Mouse (Mus musculus) embryonic facial prominence, embryonic 15.5 days (tissue): ENCODE data around the gene Cmtm4. TPM values are rescaled to one million over a fixed set of nuclear protein-coding genes. Genes with fewer than 3 reads are reported as not detected.

ENCODE experiments used
- ATAC-seq: fragments of 200-750 bp; cut with Nextera tagmentation; 2 replicates; pipeline ENCODE4 v1.8.0; 2017; ENCODE audit warnings: low read depth, moderate TSS enrichment; ENCODE audit not compliant: insufficient number of reproducible peaks, low FRiP score, low TSS enrichment
- H3K27ac ChIP-seq: fragments of 300-500 bp; sonication (generic); replicated peaks from 2 replicates; pipeline ENCODE4 v1.5.1; 2015; ENCODE audit warnings: mild to moderate bottlenecking, inconsistent platforms
- H3K27me3 ChIP-seq: fragments of 300-500 bp; sonication (generic); 2 replicates; pipeline ENCODE4 v1.6.1; 2015; ENCODE audit warnings: inconsistent platforms
- H3K36me3 ChIP-seq: fragments of 300-500 bp; sonication (generic); 2 replicates; pipeline ENCODE4 v1.6.1; 2015; ENCODE audit warnings: mild to moderate bottlenecking, inconsistent platforms
- H3K4me1 ChIP-seq: fragments of 300-500 bp; sonication (generic); 2 replicates; pipeline ENCODE4 v1.6.1; 2015; ENCODE audit warnings: inconsistent platforms
- H3K4me2 ChIP-seq: fragments of 300-500 bp; sonication (generic); replicated peaks from 2 replicates; pipeline ENCODE4 v1.6.1; 2015; ENCODE audit warnings: mild to moderate bottlenecking, inconsistent platforms
- H3K4me3 ChIP-seq: fragments of 300-500 bp; sonication (generic); replicated peaks from 2 replicates; pipeline ENCODE4 v1.5.1; 2015; ENCODE audit warnings: mild to moderate bottlenecking, inconsistent platforms
- H3K9ac ChIP-seq: fragments of 300-500 bp; sonication (generic); 2 replicates; pipeline ENCODE4 v1.6.1; 2015; ENCODE audit warnings: inconsistent platforms
- H3K9me3 ChIP-seq: fragments of 300-500 bp; sonication (generic); replicated peaks from 2 replicates; pipeline ENCODE4 v1.6.1; 2016; ENCODE audit warnings: inconsistent platforms
- WGBS: fragments of 180-500 bp; shearing (Covaris S2); methylation state at CpG from one replicate; pipeline ENCODE4 v1.1.7; 2015; 5-methylcytosine and 5-hydroxymethylcytosine counted together
- polyA plus RNA-seq: library from polyadenylated mRNA; unstranded; fragments of >200 nt; fragmentation: Nextera tagmentation; extraction: Ambion mirVana; gene quantifications from 2 replicates; pipeline ENCODE4 v1.2.1, GENCODE M21; 2015

Cmtm4 gene
- polyA plus RNA-seq, 1 experiment from 2014 or later = 2.9 TPM

DNA sequence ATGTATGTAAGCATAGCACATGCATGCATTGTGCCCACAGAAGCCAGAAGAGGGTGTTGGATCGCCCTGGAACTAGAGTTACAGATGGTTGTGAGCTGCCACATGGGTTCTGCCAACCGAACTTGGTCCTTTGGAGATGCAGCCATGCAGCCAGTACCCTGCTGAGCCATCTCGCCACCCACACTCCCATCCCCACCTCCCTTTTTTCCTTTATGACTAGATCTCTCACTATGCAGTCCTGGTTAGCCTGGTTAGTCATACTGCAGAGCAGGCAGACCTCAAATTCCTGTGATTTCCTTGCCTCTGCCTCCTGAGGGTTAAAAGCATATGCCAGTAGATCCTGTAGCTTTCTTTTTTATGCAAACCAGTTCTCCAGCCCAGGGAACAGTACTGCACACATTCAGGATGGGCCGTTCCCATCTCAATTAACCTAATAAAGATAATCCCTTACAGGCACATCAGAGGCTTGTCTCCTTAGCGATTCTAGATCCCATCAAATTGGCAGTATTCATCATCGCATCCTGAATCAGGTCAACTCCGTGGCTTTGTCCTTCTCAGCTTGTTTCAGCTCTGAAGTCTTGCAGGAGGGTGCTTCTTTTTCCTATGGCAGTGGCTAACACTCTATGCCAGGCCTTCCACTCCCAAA, 15.1 kb upstream of the Cmtm4 start:
- no peaks in the 10 kb centered on the region for H3K27me3 ChIP-seq
- no peak for ATAC-seq
- H3K4me1 ChIP-seq = peaks cover 3% of the 10 kb centered on the region; the same call in 1 of the 2 replicates
- H3K9me3 ChIP-seq = no peaks in the 10 kb centered on the region
- 46% methylated on average over 7 of the region's 7 CpGs for WGBS
- no peak overlapping the region for H3K9ac ChIP-seq
- no peak overlapping the region for H3K4me2 ChIP-seq
- H3K27ac ChIP-seq = no peak overlapping the region
- no peak overlapping the region for H3K4me3 ChIP-seq
- no peaks in the 10 kb centered on the region for H3K36me3 ChIP-seq

DNA sequence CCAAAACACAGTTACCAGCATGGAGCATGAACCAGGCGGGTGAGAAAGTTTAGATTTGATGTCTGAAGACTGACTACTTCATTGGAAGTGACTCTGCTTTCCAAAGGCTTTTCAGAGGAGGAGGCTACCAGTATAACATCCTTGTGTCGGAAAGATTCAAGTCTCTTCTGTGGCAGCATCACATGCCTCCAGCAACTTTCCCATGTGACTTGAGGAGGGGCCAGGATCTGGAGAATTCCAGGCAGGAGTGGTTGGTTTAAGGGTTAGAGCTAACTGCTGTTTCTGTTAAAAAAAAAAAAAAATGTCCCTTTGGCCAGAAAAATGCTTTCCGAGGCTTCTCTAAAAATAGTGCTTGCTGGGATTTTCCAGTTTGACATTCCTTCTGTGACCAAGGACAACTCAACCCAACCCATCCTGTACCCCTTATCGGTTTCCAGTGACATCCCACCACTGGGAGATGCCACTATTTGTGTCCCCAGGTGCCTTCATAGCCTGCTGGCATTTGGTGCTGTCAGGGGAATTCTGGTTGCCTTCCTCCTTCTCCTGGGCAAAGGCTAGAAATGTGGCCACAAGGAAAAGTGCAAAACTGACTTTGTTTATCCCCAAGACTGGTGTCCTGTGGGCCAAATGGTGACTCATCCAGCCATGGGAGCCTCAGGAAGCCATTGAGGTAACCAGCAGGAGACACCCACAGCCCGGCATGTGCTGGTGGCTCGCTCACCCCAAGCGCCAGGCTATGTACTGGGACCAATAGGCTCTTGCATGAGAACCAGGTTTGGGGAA, 12.9 kb upstream of the Cmtm4 start:
- no peak for ATAC-seq
- Histone ChIP-seq H3K36me3 (no peaks in the 10 kb centered on the region), H3K27me3 (no peaks in the 10 kb centered on the region), H3K4me3 (no peak overlapping the region), H3K9me3 (no peaks in the 10 kb centered on the region), H3K4me2 (no peak overlapping the region), H3K4me1 (peaks cover under 1% of the 10 kb centered on the region; the same call in 1 of the 2 replicates), H3K27ac (no peak overlapping the region), H3K9ac (no peak overlapping the region)
- 74% methylated on average over 7 of the region's 7 CpGs for WGBS

DNA sequence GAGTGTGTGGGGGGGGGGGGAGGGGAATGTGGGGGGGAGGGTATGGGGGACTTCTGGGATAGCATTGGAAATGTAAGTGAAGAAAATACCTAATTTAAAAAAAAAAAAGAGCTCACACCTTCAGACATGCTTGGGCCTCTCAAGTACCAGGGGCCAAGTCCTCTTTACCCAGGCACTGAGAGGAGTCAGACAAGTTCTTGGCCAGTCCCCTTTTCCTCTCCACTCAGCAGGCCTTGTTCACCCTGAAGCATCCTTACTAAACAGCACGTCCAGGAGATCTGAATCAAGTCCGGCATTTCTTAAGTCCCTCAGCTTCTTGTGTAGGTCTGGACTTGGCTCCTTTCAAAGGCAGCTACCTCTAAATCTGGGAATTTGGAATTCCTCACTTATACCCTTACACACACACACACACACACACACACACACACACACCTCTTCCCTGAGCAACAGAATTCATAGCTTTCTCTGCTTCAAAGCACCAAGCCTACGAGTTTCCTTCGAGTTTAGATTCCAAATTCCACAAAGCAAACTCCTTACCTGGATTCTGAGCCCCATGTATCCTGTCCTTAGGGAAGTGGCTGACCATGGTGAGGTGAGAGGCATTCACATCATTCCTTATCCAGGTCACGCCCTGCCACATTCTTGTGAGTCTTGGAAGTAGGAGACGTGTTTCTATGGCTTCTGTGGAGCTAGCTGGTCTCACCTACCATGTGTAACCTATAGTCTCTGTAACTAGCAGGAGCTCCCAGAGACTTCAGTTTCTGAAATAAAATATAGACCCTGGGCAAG, 10.9 kb upstream of the Cmtm4 start:
- no peak for ATAC-seq
- H3K27ac ChIP-seq = no peak overlapping the region
- H3K27me3 ChIP-seq = no peaks in the 10 kb centered on the region
- 76% methylated on average over 6 of the region's 6 CpGs for WGBS
- H3K9me3 ChIP-seq = no peaks in the 10 kb centered on the region
- H3K36me3 ChIP-seq = no peaks in the 10 kb centered on the region
- no peak overlapping the region for H3K4me3 ChIP-seq
- H3K4me2 ChIP-seq = no peak overlapping the region
- no peaks in the 10 kb centered on the region; the same call in 1 of the 2 replicates for H3K4me1 ChIP-seq
- no peak overlapping the region for H3K9ac ChIP-seq

DNA sequence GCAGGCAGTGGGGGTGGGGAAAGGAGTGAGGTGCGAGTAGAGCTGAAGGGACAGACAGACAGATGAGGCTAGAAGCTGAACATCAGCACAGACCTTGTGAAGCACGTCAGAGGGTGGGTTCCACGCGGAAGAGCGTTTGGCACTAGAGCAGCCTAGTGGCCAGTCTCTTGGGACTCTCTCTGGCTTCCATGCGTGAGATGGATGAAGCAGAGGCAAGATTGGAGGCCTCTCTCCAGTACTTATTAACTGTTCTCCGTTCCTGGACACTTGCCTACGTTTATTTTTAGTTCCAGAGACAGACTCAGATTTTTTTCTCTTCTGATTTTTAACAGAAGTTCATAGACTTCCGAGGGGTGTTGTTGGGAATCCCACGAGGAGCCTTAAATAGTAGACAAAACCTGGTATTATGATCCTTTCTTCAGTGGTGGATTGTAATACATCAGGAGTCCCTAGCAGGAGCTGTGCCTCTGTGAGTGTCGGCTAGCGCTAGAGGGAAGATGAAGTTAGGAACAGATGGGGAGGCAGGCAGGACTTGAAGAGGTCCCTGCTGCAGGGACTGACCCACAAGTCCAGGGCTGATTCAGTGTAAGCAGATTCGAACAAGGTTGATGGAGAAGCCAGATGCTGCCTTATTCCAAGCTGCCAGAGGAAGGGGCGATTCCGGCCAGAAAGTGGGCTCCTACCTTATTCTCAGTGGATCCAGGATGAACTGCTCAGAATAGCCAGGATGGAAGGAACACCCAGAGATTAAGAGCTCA, 10.0 kb upstream of the Cmtm4 start:
- Histone ChIP-seq H3K4me2 (no peak overlapping the region), H3K4me1 (no peaks in the 10 kb centered on the region; the same call in 1 of the 2 replicates), H3K9ac (no peak overlapping the region), H3K27ac (no peak overlapping the region), H3K4me3 (no peak overlapping the region), H3K36me3 (no peaks in the 10 kb centered on the region), H3K27me3 (no peaks in the 10 kb centered on the region), H3K9me3 (no peaks in the 10 kb centered on the region)
- no peak for ATAC-seq
- 56% methylated on average over 15 of the region's 15 CpGs for WGBS

DNA sequence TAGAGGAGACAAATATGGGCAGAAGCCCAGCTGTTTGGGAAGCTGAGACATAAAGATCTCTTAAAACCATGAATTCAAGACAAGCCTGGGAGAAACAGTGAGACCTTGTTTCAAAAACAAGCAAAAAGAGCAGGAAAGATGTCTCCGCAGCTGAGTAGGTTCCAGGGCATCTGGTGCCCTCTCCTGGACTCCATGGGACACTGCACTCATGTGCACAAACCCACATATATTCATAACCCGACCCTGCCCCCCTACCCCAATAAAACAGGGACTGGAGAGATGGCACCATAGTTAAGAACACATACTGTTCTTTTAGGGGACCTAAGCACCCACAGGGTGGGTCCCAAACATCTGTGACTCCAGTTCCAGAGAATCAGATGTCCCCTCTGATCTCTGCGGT, 8.0 kb upstream of the Cmtm4 start:
- WGBS = 61% methylated on average over 3 of the region's 3 CpGs
- no peak overlapping the region for H3K9ac ChIP-seq
- no peaks in the 10 kb centered on the region for H3K9me3 ChIP-seq
- H3K4me2 ChIP-seq = no peak overlapping the region
- H3K27me3 ChIP-seq = no peaks in the 10 kb centered on the region
- no peak for ATAC-seq
- no peak overlapping the region for H3K27ac ChIP-seq
- H3K36me3 ChIP-seq = no peaks in the 10 kb centered on the region
- no peaks in the 10 kb centered on the region; the same call in 1 of the 2 replicates for H3K4me1 ChIP-seq
- H3K4me3 ChIP-seq = no peak overlapping the region

DNA sequence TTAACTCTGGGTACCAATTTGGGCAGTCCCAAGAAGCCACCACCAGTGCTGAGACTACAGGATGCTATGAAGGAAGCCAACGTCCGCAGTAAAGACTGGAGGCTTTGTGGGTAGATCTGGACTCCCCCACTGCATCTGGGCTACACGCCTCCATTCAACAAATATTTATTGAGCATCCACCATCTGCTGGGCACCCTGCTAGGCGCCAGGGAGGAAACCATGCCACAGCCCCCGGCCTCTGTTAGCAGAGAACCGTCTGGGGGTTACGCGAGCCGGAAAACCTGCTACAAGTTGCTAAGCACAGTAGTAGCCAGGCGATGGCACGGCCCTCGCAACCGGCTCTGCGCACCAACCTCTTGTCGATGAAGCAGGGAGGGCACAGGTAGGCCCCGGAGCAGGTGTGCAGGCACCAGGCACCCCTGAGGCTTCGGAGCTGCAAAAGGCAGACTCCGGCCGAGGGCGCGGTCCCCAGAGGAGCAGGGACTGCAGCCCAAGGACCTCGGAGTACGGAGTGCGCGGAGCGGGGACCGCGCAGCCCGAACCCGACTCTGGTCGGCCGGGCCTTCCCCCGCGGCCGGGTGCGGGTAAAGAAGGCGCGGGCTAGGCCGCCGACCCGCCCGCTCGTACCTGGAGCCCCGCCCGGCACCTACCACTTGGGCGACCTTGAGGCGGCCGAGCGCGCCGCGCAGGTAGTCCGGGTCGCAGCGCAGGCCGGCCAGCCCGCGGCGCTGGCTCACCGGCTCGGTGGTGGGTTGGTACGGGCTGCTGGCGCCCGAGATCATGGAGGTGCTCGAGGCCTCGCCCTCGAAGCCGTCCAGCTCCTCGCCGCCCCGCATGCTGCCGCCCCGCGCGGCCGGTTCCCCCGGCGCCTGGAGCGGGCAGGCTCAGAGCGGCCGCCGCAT, 555 bp downstream of the Cmtm4 start:
- Histone ChIP-seq H3K27ac (peak overlapping the region; percentile 52), H3K9ac (peak overlapping the region; percentile 81), H3K27me3 (no peaks in the 10 kb centered on the region), H3K9me3 (no peaks in the 10 kb centered on the region), H3K4me2 (peak overlapping the region; percentile 85), H3K4me3 (peak overlapping the region; percentile 85), H3K36me3 (no peaks in the 10 kb centered on the region), H3K4me1 (peaks cover 18% of the 10 kb centered on the region)
- peak; percentile 76; the same call in 1 of the 2 replicates for ATAC-seq
- under 1% methylated on average over 78 of the region's 82 CpGs for WGBS

DNA sequence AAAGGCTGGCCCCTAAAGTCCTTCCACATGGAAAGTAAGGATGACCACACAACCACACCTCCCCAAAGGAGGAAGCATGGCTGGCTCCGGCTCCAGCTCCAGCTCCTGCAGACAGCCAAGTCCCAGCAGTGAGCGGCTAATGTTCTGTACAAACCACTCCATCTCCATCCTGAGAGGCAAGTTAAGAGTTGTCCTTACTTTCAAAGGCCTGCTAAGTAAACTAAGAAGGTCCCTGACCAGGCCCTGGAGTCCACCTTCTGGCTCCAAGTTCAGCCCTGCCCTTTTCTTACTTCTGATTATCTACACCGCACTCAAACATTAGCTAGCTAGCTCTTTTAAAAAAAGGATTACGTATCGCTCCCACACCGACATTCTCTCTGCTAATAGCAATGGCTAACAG, 1.8 kb downstream of the Cmtm4 start:
- H3K4me3 ChIP-seq = peak overlapping the region; percentile 85
- peak overlapping the region; percentile 85 for H3K4me2 ChIP-seq
- no peaks in the 10 kb centered on the region for H3K27me3 ChIP-seq
- no peak overlapping the region for H3K27ac ChIP-seq
- no peak for ATAC-seq
- no peak overlapping the region for H3K9ac ChIP-seq
- H3K9me3 ChIP-seq = no peaks in the 10 kb centered on the region
- WGBS = 76% methylated on average over 6 of the region's 6 CpGs
- peaks cover 18% of the 10 kb centered on the region for H3K4me1 ChIP-seq
- H3K36me3 ChIP-seq = no peaks in the 10 kb centered on the region

DNA sequence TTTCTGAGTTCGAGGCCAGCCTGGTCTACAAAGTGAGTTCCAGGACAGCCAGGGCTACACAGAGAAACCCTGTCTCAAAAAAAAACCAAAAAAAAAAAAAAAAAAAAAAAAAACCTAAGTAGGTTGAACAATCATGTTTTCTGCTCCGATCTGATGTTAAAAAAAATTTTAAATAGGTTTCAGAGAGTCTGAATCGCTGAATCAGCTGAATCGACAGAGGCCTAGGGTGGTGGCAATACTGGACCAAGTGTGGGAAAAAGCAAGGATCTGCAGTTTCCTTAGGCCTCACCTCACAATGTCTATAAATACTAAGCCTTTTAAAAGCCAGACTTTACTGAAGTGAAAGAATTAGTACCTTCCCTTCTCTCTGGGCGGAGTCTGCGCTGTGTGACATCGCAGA, 2.5 kb downstream of the Cmtm4 start:
- no peak overlapping the region for H3K4me3 ChIP-seq
- no peak overlapping the region for H3K27ac ChIP-seq
- ATAC-seq = no peak
- no peak overlapping the region for H3K4me2 ChIP-seq
- no peaks in the 10 kb centered on the region for H3K9me3 ChIP-seq
- H3K4me1 ChIP-seq = peaks cover 19% of the 10 kb centered on the region
- no peaks in the 10 kb centered on the region for H3K27me3 ChIP-seq
- H3K9ac ChIP-seq = no peak overlapping the region
- no peaks in the 10 kb centered on the region for H3K36me3 ChIP-seq
- 94% methylated on average over 7 of the region's 7 CpGs for WGBS

DNA sequence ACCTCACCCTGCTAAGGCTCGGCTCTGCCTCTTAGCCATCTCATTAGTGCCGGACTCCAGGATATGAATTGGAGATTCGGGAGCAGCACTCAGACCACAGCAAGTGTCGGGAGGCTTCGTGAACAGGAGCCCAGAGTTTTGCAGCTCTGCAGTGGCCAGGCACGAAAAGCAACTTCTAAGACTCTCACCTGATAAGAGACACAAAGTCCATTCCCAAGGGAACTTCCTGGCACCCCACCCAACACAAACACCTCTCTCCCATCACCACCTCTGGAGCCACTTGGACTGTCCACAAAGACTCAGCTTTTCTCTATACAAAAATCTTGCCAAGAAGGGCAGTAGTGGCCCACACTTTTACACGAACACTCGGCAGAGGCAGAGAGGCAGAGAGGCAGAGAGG, 5.4 kb downstream of the Cmtm4 start:
- no peak overlapping the region for H3K27ac ChIP-seq
- 87% methylated on average over 8 of the region's 8 CpGs for WGBS
- ATAC-seq = no peak
- H3K9me3 ChIP-seq = no peaks in the 10 kb centered on the region
- no peaks in the 10 kb centered on the region for H3K27me3 ChIP-seq
- H3K4me1 ChIP-seq = peaks cover 44% of the 10 kb centered on the region
- no peak overlapping the region for H3K9ac ChIP-seq
- no peak overlapping the region for H3K4me3 ChIP-seq
- H3K4me2 ChIP-seq = no peak overlapping the region
- no peaks in the 10 kb centered on the region for H3K36me3 ChIP-seq

DNA sequence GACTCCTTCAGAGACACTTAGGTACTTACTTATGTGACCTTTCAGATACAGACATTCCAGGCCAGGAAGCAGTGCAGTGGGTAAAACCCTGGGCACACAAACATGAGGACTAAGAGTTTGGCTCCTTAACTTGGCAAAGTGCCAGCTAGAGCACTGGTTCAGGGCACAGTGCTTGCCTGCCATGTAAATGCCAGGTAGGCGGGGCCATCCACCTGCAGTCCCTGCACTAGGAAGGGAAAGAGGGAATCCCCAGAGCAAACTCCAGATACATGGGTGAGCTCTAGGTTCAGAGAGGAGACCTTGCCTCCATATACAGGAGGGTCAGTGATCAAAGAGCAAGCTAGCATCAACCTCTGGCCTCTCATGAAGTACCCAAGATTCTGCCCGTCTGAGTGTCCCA, 7.6 kb downstream of the Cmtm4 start:
- no peak; the same call in 1 of the 2 replicates for ATAC-seq
- Histone ChIP-seq H3K9ac (no peak overlapping the region), H3K4me1 (peaks cover 41% of the 10 kb centered on the region)

More for the DNA sequence above, 7.6 kb downstream of the Cmtm4 start:
- Histone ChIP-seq H3K9me3 (no peaks in the 10 kb centered on the region), H3K27ac (no peak overlapping the region), H3K4me2 (no peak overlapping the region), H3K4me3 (no peak overlapping the region), H3K36me3 (no peaks in the 10 kb centered on the region), H3K27me3 (no peaks in the 10 kb centered on the region)
- 81% methylated on average over 2 of the region's 2 CpGs for WGBS
